Mouse (Mus musculus) gastrocnemius, adult 18-20 months (tissue): Measurements from ENCODE around the gene Rpl23a. TPM values are rescaled to one million over a fixed set of nuclear protein-coding genes. Genes with fewer than 3 reads are reported as not detected.
A peak's percentile ranks its signal among the peaks of the same experiment; 100 is the strongest.

Source experiments
- DNase-seq: peaks from one replicate; pipeline ENCODE4 v3.0.0; 2021; ENCODE audit warnings: low spot score
- total RNA-seq, 2 experiments: library from RNA; stranded (reverse); gene quantifications; 2 replicates each; pipeline ENCODE4 v1.2.3; 2021

Gene Rpl23a
- total RNA-seq, 2 experiments from 2014 or later, result 845 to 889 TPM

GRCm38 (mm10) chr11:78168541-78169468, 14.6 kb downstream of the Rpl23a start:
- no peak for DNase-seq

- no peak for DNase-seq
Measured at GRCm38 (mm10) chr11:78167257-78167959, 16.0 kb downstream of the Rpl23a start.

GRCm38 (mm10) chr11:78166640-78167039, 16.7 kb downstream of the Rpl23a start:
- no peak for DNase-seq

- no peak for DNase-seq
Measured at GRCm38 (mm10) chr11:78166161-78166560, 17.2 kb downstream of the Rpl23a start.

GRCm38 (mm10) chr11:78165761-78166109, 17.6 kb downstream of the Rpl23a start:
- no peak for DNase-seq

- peak; percentile 76 for DNase-seq
Measured at GRCm38 (mm10) chr11:78164924-78165760, 18.2 kb downstream of the Rpl23a start, which contains the start of gene Traf4. Traf4 (minus strand) TSS chr11:78165589.

- no peak for DNase-seq
Measured at GRCm38 (mm10) chr11:78164604-78164923, 18.8 kb downstream of the Rpl23a start.

GRCm38 (mm10) chr11:78163681-78164603, 19.4 kb downstream of the Rpl23a start:
- peak; percentile 46 for DNase-seq

- no peak for DNase-seq
Measured at GRCm38 (mm10) chr11:78163045-78163444, 20.3 kb downstream of the Rpl23a start.

GRCm38 (mm10) chr11:78162504-78162903, 20.9 kb downstream of the Rpl23a start:
- peak; percentile 61 for DNase-seq

GRCm38 (mm10) chr11:78161968-78162367, 21.4 kb downstream of the Rpl23a start:
- DNase-seq, result no peak

- DNase-seq, result no peak
Measured at GRCm38 (mm10) chr11:78161169-78161568, 22.2 kb downstream of the Rpl23a start.

- DNase-seq, result no peak
Measured at GRCm38 (mm10) chr11:78160675-78161074, 22.7 kb downstream of the Rpl23a start.

- DNase-seq, result no peak
Measured at GRCm38 (mm10) chr11:78160171-78160570, 23.2 kb downstream of the Rpl23a start.

GRCm38 (mm10) chr11:78159557-78159956, 23.8 kb downstream of the Rpl23a start:
- no peak for DNase-seq

GRCm38 (mm10) chr11:78159096-78159495, 24.3 kb downstream of the Rpl23a start:
- peak; percentile 85 for DNase-seq

GRCm38 (mm10) chr11:78156156-78156699, 27.2 kb downstream of the Rpl23a start:
- DNase-seq, result no peak

GRCm38 (mm10) chr11:78155674-78156073, 27.7 kb downstream of the Rpl23a start:
- no peak for DNase-seq

- DNase-seq, result no peak
Measured at GRCm38 (mm10) chr11:78153778-78154177, 29.6 kb downstream of the Rpl23a start.
